Mouse (Mus musculus): ENCODE measurements at regions not wholly inside any gene's neighbourhood (a gene's known extent, or its start where the extent isn't known, plus 50 kb on each side); places are given as distances from the start of the nearest gene placed in this dataset.

GRCm38 (mm10) chr17:54162383-54162782, 136.5 kb downstream of the Slc5a7 start:
- Histone ChIP-seq H3K9ac (replicated peaks; ENCODE audit: low read length) (no peak overlapping the region), H3K4me1 (ENCODE audit: control insufficient read depth, insufficient read depth, low read length) (no peaks in the 10 kb centered on the region), H3K9me3 (ENCODE audit: control insufficient read depth, low read length) (no peaks in the 10 kb centered on the region), H3K36me3 (ENCODE audit: control insufficient read depth, insufficient read depth, low read length) (no peaks in the 10 kb centered on the region), H3K4me2 (ENCODE audit: low read length) (no peak overlapping the region), H3K27me3 (ENCODE audit: control insufficient read depth, insufficient read depth, low read length) (no peaks in the 10 kb centered on the region), H3K27ac (replicated peaks; ENCODE audit: low read depth, low read length) (no peak overlapping the region), H3K4me3 (replicated peaks; ENCODE audit: low read depth, low read length) (no peak overlapping the region)
- 83% methylated on average over 2 of the region's 2 CpGs for WGBS
- ATAC-seq (ENCODE audit: low FRiP score, low TSS enrichment) (no peak), DNase-seq (no peak)

- no peaks in the 10 kb centered on the region for H3K27me3 ChIP-seq (ENCODE audit: control insufficient read depth, insufficient read depth, low read length)
- H3K4me1 ChIP-seq (ENCODE audit: control insufficient read depth, insufficient read depth, low read length), result no peaks in the 10 kb centered on the region
- no peak overlapping the region for H3K4me3 ChIP-seq (replicated peaks; ENCODE audit: low read depth, low read length)
- no peak overlapping the region for H3K9ac ChIP-seq (replicated peaks; ENCODE audit: low read length)
- H3K9me3 ChIP-seq (ENCODE audit: control insufficient read depth, low read length), result no peaks in the 10 kb centered on the region
- no peak overlapping the region for H3K27ac ChIP-seq (replicated peaks; ENCODE audit: low read depth, low read length)
- 70% methylated on average over 4 of the region's 4 CpGs for WGBS
- no peak for ATAC-seq (ENCODE audit: low FRiP score, low TSS enrichment)
- no peak overlapping the region for H3K4me2 ChIP-seq (ENCODE audit: low read length)
- DNase-seq, result peak; percentile 3
- H3K36me3 ChIP-seq (ENCODE audit: control insufficient read depth, insufficient read depth, low read length), result no peaks in the 10 kb centered on the region
Measured at GRCm38 (mm10) chr17:54158753-54159152, 140.1 kb downstream of the Slc5a7 start.

- no peaks in the 10 kb centered on the region for H3K36me3 ChIP-seq (ENCODE audit: control insufficient read depth, insufficient read depth, low read length)
- H3K27me3 ChIP-seq (ENCODE audit: control insufficient read depth, insufficient read depth, low read length), result no peaks in the 10 kb centered on the region
- H3K9ac ChIP-seq (replicated peaks; ENCODE audit: low read length), result no peak overlapping the region
- no peaks in the 10 kb centered on the region for H3K4me1 ChIP-seq (ENCODE audit: control insufficient read depth, insufficient read depth, low read length)
- WGBS, result 95% methylated on average over 1 of the region's 1 CpGs
- H3K27ac ChIP-seq (replicated peaks; ENCODE audit: low read depth, low read length), result no peak overlapping the region
- no peak for DNase-seq
- ATAC-seq (ENCODE audit: low FRiP score, low TSS enrichment), result no peak
- H3K4me3 ChIP-seq (replicated peaks; ENCODE audit: low read depth, low read length), result no peak overlapping the region
- no peak overlapping the region for H3K4me2 ChIP-seq (ENCODE audit: low read length)
- H3K9me3 ChIP-seq (ENCODE audit: control insufficient read depth, low read length), result no peaks in the 10 kb centered on the region
Measured at GRCm38 (mm10) chr17:54158330-54158729, 140.5 kb downstream of the Slc5a7 start.

GRCm38 (mm10) chr17:54155801-54156200, 143.0 kb downstream of the Slc5a7 start:
- Histone ChIP-seq H3K27me3 (ENCODE audit: control insufficient read depth, insufficient read depth, low read length) (no peaks in the 10 kb centered on the region), H3K9me3 (ENCODE audit: control insufficient read depth, low read length) (peaks cover 2% of the 10 kb centered on the region; the same call in 1 of the 2 replicates), H3K27ac (replicated peaks; ENCODE audit: low read depth, low read length) (no peak overlapping the region), H3K4me1 (ENCODE audit: control insufficient read depth, insufficient read depth, low read length) (no peaks in the 10 kb centered on the region), H3K4me2 (ENCODE audit: low read length) (no peak overlapping the region), H3K36me3 (ENCODE audit: control insufficient read depth, insufficient read depth, low read length) (no peaks in the 10 kb centered on the region), H3K9ac (replicated peaks; ENCODE audit: low read length) (no peak overlapping the region), H3K4me3 (replicated peaks; ENCODE audit: low read depth, low read length) (no peak overlapping the region)
- WGBS, result 72% methylated on average over 1 of the region's 1 CpGs
- no peak for DNase-seq
- ATAC-seq (ENCODE audit: low FRiP score, low TSS enrichment), result no peak

- Histone ChIP-seq H3K4me3 (replicated peaks; ENCODE audit: low read depth, low read length) (no peak overlapping the region), H3K27ac (replicated peaks; ENCODE audit: low read depth, low read length) (no peak overlapping the region)
Measured at GRCm38 (mm10) chr17:54154536-54154935, 144.3 kb downstream of the Slc5a7 start.

More at GRCm38 (mm10) chr17:54154536-54154935, 144.3 kb downstream of the Slc5a7 start:
- DNase-seq (no peak), ATAC-seq (ENCODE audit: low FRiP score, low TSS enrichment) (no peak)
- H3K4me1 ChIP-seq (ENCODE audit: control insufficient read depth, insufficient read depth, low read length), result no peaks in the 10 kb centered on the region
- H3K9me3 ChIP-seq (ENCODE audit: control insufficient read depth, low read length), result peaks cover 2% of the 10 kb centered on the region; the same call in 1 of the 2 replicates
- H3K36me3 ChIP-seq (ENCODE audit: control insufficient read depth, insufficient read depth, low read length), result no peaks in the 10 kb centered on the region
- H3K4me2 ChIP-seq (ENCODE audit: low read length), result no peak overlapping the region
- no peaks in the 10 kb centered on the region for H3K27me3 ChIP-seq (ENCODE audit: control insufficient read depth, insufficient read depth, low read length)
- no peak overlapping the region for H3K9ac ChIP-seq (replicated peaks; ENCODE audit: low read length)
